Mouse (Mus musculus) MEL (cell line): ENCODE results near the gene Pard3. TPM values are rescaled to one million over a fixed set of nuclear protein-coding genes. Genes with fewer than 3 reads are reported as not detected.

Experiments
- DNase-seq: peaks from one replicate; pipeline ENCODE4 v3.0.0; 2011; ENCODE audit warnings: low read depth, low spot score
- H3K27ac ChIP-seq: 2 replicates; pipeline ENCODE4 v1.5.1; 2012; ENCODE audit warnings: low read depth, mild to moderate bottlenecking, control low read depth, low read length, moderate library complexity; ENCODE audit not compliant: control insufficient read depth
- H3K27me3 ChIP-seq, 2 experiments: fragments of 150-350 bp in 1 of 2; sonication (generic) in 1 of 2; 2 replicates each; pipeline ENCODE4 v1.6.1; 2012; ENCODE audit warnings: low read length in 2 of 2, mild to moderate bottlenecking in 2 of 2, improper control_type of control experiment in 1 of 2, moderate library complexity in 1 of 2; ENCODE audit not compliant: insufficient read depth in 2 of 2, control insufficient read depth in 1 of 2
- H3K36me3 ChIP-seq, 2 experiments: 2 replicates each; pipeline ENCODE4 v1.6.1; 2012 to 2014; ENCODE audit warnings: low read length in 2 of 2, improper control_type of control experiment in 1 of 2, inconsistent platforms in 1 of 2, mild to moderate bottlenecking in 1 of 2; ENCODE audit not compliant: insufficient read depth in 2 of 2, control insufficient read depth in 1 of 2
- H3K4me1 ChIP-seq, 2 experiments: fragments of 150-350 bp in 1 of 2; sonication (generic) in 1 of 2; 2 replicates each; pipeline ENCODE4 v1.6.1; 2012; ENCODE audit warnings: low read length in 2 of 2, improper control_type of control experiment in 1 of 2, mild to moderate bottlenecking in 1 of 2; ENCODE audit not compliant: insufficient read depth in 2 of 2, control insufficient read depth in 1 of 2
- H3K4me3 ChIP-seq, 2 experiments: fragments of 150-350 bp in 1 of 2; sonication (generic) in 1 of 2; 2 replicates each; pipeline ENCODE4 v1.5.1; 2012; ENCODE audit warnings: low read depth in 2 of 2, low read length in 2 of 2, mild to moderate bottlenecking in 2 of 2, moderate library complexity in 2 of 2, control low read depth in 1 of 2, improper control_type of control experiment in 1 of 2; ENCODE audit not compliant: control insufficient read depth in 1 of 2, insufficient read depth in 1 of 2
- H3K79me2 ChIP-seq: 2 replicates; pipeline ENCODE4 v1.6.1; 2012; ENCODE audit warnings: mild to moderate bottlenecking, low read length, moderate library complexity; ENCODE audit not compliant: control insufficient read depth, poor library complexity, insufficient read depth
- H3K9ac ChIP-seq: 2 replicates; pipeline ENCODE4 v1.6.1; 2012; ENCODE audit warnings: low read depth, mild to moderate bottlenecking, control low read depth, low read length, moderate library complexity; ENCODE audit not compliant: control insufficient read depth, poor library complexity, severe bottlenecking
- H3K9me3 ChIP-seq: fragments of 150-350 bp; sonication (generic); replicated peaks from 2 replicates; pipeline ENCODE4 v1.6.1; 2012; ENCODE audit warnings: mild to moderate bottlenecking, low read length, improper control_type of control experiment, moderate library complexity; ENCODE audit not compliant: insufficient read depth
- CHD1 ChIP-seq: IDR thresholded peaks from 2 replicates; pipeline ENCODE4 v1.6.1; 2012; ENCODE audit warnings: low read depth, mild to moderate bottlenecking, inconsistent platforms, low read length, improper control_type of control experiment
- CTCF ChIP-seq, 3 experiments: IDR thresholded peaks in 2 of 3; conservative IDR thresholded peaks in 1 of 3; 2 replicates each; pipeline ENCODE4 v1.5.1; 2011 to 2012; ENCODE audit warnings: low read length in 3 of 3, low read depth in 2 of 3, mild to moderate bottlenecking in 2 of 3, improper control_type of control experiment in 1 of 3, inconsistent platforms in 1 of 3, mixed read lengths in 1 of 3, moderate library complexity in 1 of 3; ENCODE audit not compliant: control insufficient read depth in 1 of 3, insufficient read depth in 1 of 3, poor library complexity in 1 of 3, severe bottlenecking in 1 of 3
- EP300 ChIP-seq, 2 experiments: IDR thresholded peaks; 2 replicates each; pipeline ENCODE4 v1.6.1; 2011; ENCODE audit warnings: improper control_type of control experiment in 2 of 2, low read length in 2 of 2, low read depth in 1 of 2, mild to moderate bottlenecking in 1 of 2
- ETS1 ChIP-seq: IDR thresholded peaks from 2 replicates; pipeline ENCODE4 v1.6.1; 2012; ENCODE audit warnings: low read depth, mild to moderate bottlenecking, inconsistent platforms, low read length, improper control_type of control experiment, moderate library complexity
- GATA1 ChIP-seq: IDR thresholded peaks from 2 replicates; pipeline ENCODE4 v1.6.1; 2011; ENCODE audit warnings: low read depth, low read length, improper control_type of control experiment
- JUND ChIP-seq: IDR thresholded peaks from 2 replicates; pipeline ENCODE4 v1.6.1; 2011; ENCODE audit warnings: low read depth, mild to moderate bottlenecking, improper control_type of control experiment, low read length
- MAZ ChIP-seq: IDR thresholded peaks from 2 replicates; pipeline ENCODE4 v1.6.1; 2012; ENCODE audit warnings: low read depth, mild to moderate bottlenecking, inconsistent platforms, low read length, improper control_type of control experiment
- MXI1 ChIP-seq: IDR thresholded peaks from 2 replicates; pipeline ENCODE4 v1.6.1; 2011; ENCODE audit warnings: mild to moderate bottlenecking, low read depth, low read length, improper control_type of control experiment
- POLR2AphosphoS5 ChIP-seq: IDR thresholded peaks from 2 replicates; pipeline ENCODE4 v1.6.1; 2012; ENCODE audit warnings: low read depth, borderline replicate concordance, mild to moderate bottlenecking, inconsistent platforms, low read length, moderate library complexity, mixed read lengths
- RCOR1 ChIP-seq: IDR thresholded peaks from 2 replicates; pipeline ENCODE4 v1.6.1; 2012; ENCODE audit warnings: low read depth, mild to moderate bottlenecking, inconsistent platforms, low read length, improper control_type of control experiment
- SIN3A ChIP-seq: IDR thresholded peaks from 2 replicates; pipeline ENCODE4 v1.6.1; 2012; ENCODE audit warnings: low read length, improper control_type of control experiment, inconsistent platforms
- SMC3 ChIP-seq: IDR thresholded peaks from 2 replicates; pipeline ENCODE4 v1.6.1; 2011; ENCODE audit warnings: low read depth, low read length, improper control_type of control experiment
- USF2 ChIP-seq, 2 experiments: IDR thresholded peaks; 2 replicates each; pipeline ENCODE4 v1.6.1; 2011 to 2012; ENCODE audit warnings: improper control_type of control experiment in 2 of 2, low read length in 2 of 2, borderline replicate concordance in 1 of 2, inconsistent platforms in 1 of 2, low read depth in 1 of 2, mild to moderate bottlenecking in 1 of 2; ENCODE audit not compliant: insufficient read depth in 1 of 2
- polyA plus RNA-seq, 2 experiments: library from polyadenylated mRNA; stranded (reverse) in 1 of 2; unstranded in 1 of 2; fragments of >175 nt in 1 of 2; fragments of >200 nt in 1 of 2; gene quantifications; 2 replicates each; pipeline versions ENCODE4 v1.2.1 to v1.2.4; 2012; ENCODE audit warnings: low replicate concordance in 2 of 2, low read depth in 1 of 2; ENCODE audit not compliant: insufficient read length in 2 of 2, insufficient read depth in 1 of 2, missing spikeins in 1 of 2
- total RNA-seq: library from RNA; depleted of rRNA; stranded (reverse); fragments of 300-350 nt; gene quantifications from 2 replicates; pipeline ENCODE4 v1.2.3, GENCODE M21; 2012

Pard3 gene
- total and polyA plus RNA-seq, 3 experiments: not detected

- Histone ChIP-seq H3K4me3 (no peak overlapping the region), H3K4me1 (no peaks in the 10 kb centered on the region), H3K79me2 (no peaks in the 10 kb centered on the region), H3K36me3 (no peaks in the 10 kb centered on the region), H3K9me3 (no peaks in the 10 kb centered on the region), H3K27ac (no peak overlapping the region), H3K27me3 (no peaks in the 10 kb centered on the region; a peak in 1 of 4 replicates), H3K9ac (no peak overlapping the region)
- TF ChIP-seq GATA1 (no peak), ETS1 (no peak), EP300 (IDR thresholded peaks at IDR 0.05; ENCODE audit: low read depth in 1 of 2, low read length in 2 of 2) (no peak)
- DNase-seq: no peak
Observed at GRCm38 (mm10) chr8:127055081-127055480, 8.6 kb upstream of the Pard3 start.

- Histone ChIP-seq H3K9ac (no peak overlapping the region), H3K36me3 (no peaks in the 10 kb centered on the region), H3K9me3 (no peaks in the 10 kb centered on the region), H3K27me3 (no peaks in the 10 kb centered on the region), H3K4me1 (no peaks in the 10 kb centered on the region), H3K4me3 (no peak overlapping the region), H3K27ac (no peak overlapping the region), H3K79me2 (no peaks in the 10 kb centered on the region)
- TF ChIP-seq USF2 (IDR thresholded peaks at IDR 0.05; ENCODE audit: borderline replicate concordance in 1 of 2, insufficient read depth in 1 of 2, low read depth in 1 of 2, low read length in 2 of 2) (no peak), POLR2AphosphoS5 (no peak), MXI1 (no peak), RCOR1 (no peak), SMC3 (no peak), SIN3A (no peak)
- DNase-seq: no peak
Observed at GRCm38 (mm10) chr8:127058759-127059158, 4.9 kb upstream of the Pard3 start.

DNA sequence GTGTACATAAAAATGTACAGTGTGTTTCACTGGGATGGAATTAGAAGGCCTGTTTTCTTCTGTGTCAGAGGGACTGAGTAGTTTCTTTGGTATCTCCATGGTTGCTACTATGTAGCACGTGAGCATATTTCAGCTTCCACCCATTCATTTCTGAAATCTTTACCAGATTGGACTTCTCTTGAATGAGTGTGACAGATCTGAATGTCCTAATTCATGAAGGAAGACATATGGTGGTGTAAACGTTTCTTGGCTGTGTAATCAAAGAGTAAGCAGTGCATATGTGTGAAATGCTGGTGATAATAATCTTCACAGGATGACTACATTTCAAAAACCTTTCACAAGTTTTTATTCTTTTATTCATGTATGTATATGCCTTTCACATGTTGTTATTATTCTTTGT is 3.9 kb upstream of the Pard3 start:
- Histone ChIP-seq H3K4me1 (no peaks in the 10 kb centered on the region), H3K4me3 (no peak overlapping the region), H3K79me2 (no peaks in the 10 kb centered on the region), H3K9ac (no peak overlapping the region), H3K27me3 (no peaks in the 10 kb centered on the region), H3K36me3 (no peaks in the 10 kb centered on the region), H3K9me3 (no peaks in the 10 kb centered on the region)
- DNase-seq: no peak
- TF ChIP-seq JUND: no peak
- no peak for TF ChIP-seq CTCF (IDR thresholded peaks at IDR 0.05 in 2 of 3, conservative IDR thresholded peaks at IDR 0.05 in 1 of 3; ENCODE audit: control insufficient read depth in 1 of 3, insufficient read depth in 1 of 3, low read depth in 2 of 3, low read length in 3 of 3, poor library complexity in 1 of 3, severe bottlenecking in 1 of 3)
- TF ChIP-seq MAZ: no peak
- no peak for TF ChIP-seq CHD1
- TF ChIP-seq, all 39 proteins: peak for 0
- no peak overlapping the region for H3K27ac ChIP-seq
